Mouse (Mus musculus): ENCODE measurements at regions not wholly inside any gene's neighbourhood (a gene's known extent, or its start where the extent isn't known, plus 50 kb on each side); places are given as distances from the start of the nearest gene placed in this dataset.

DNA sequence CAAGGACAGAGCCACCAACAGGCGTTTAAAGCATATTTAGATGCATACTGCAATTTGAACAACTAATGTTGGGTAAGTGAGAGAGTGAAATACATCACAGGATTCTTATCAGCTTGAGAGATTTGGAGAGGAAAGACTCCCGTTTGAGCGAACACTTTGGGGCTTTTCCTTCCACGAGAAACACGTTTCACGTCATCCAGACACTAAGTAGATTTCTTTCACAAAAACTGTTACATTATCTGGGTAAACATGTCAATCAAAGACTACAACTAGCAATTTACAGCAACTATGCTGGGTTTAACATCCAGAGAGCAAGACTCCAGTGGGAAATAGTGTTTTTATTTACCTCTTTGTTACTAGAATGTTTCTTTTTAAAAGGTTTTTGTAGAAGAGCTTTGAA, 238.3 kb upstream of the Tenm2 start:
- TF ChIP-seq POLR2A (IDR thresholded peaks at IDR 0.05; ENCODE audit: borderline replicate concordance, extremely low read depth, insufficient read depth, insufficient read length, poor library complexity, severe bottlenecking), result no peak
- TF ChIP-seq CTCF (IDR thresholded peaks at IDR 0.05; ENCODE audit: borderline replicate concordance, extremely low read depth, insufficient read depth, insufficient read length), result no peak

Data from brain, embryonic 14.5 days (tissue).